Comparison of ENCODE assay signal across 21 mouse cellular contexts in genomic region chr7:96977209-96977608, GRCm38 (mm10).
"Had no signal": no experiment of that assay in that cellular context is flagged by ENCODE, and none has a peak within 500 bp of the region (broad histone marks: within the 10 kb centered on the region; RNA-seq: fewer than 3 reads in every experiment).

No protein-coding gene starts in this region.

- ATAC-seq: liver, postnatal 0 days; lung, postnatal 0 days; midbrain, embryonic 13.5 days; midbrain, embryonic 16.5 days had no signal

- DNase-seq: liver, postnatal 0 days; lung, adult 2 months; lung, postnatal 14 days; lung, postnatal 36 days; retina, postnatal 1 day; right cerebral cortex, adult 18-20 months; right cerebral cortex, postnatal 14 days; thymus, adult 2 months; thymus, postnatal 25 days; thymus, postnatal 4 days had no signal

- H3K36me3 ChIP-seq: lung, embryonic 15.5 days; midbrain, embryonic 13.5 days; neural tube, embryonic 13.5 days; neural tube, embryonic 15.5 days; stomach, embryonic 15.5 days had no signal

- H3K9ac ChIP-seq: liver, embryonic 15.5 days; liver, postnatal 0 days; lung, embryonic 15.5 days; midbrain, embryonic 13.5 days; neural tube, embryonic 13.5 days; neural tube, embryonic 15.5 days; stomach, embryonic 15.5 days had no signal

- H3K27me3 ChIP-seq: liver, embryonic 15.5 days; lung, embryonic 15.5 days; midbrain, embryonic 13.5 days; neural tube, embryonic 13.5 days; neural tube, embryonic 15.5 days; stomach, embryonic 15.5 days had no signal

- H3K9me3 ChIP-seq: liver, embryonic 15.5 days; lung, embryonic 15.5 days; midbrain, embryonic 10.5 days; midbrain, embryonic 13.5 days; neural tube, embryonic 13.5 days; neural tube, embryonic 15.5 days; stomach, embryonic 15.5 days had no signal

- H3K4me1 ChIP-seq: lung, embryonic 15.5 days; neural tube, embryonic 15.5 days; stomach, embryonic 15.5 days had no signal

- H3K4me3 ChIP-seq: liver, embryonic 15.5 days; lung, embryonic 15.5 days; midbrain, embryonic 10.5 days; midbrain, embryonic 13.5 days; myocyte; neural tube, embryonic 13.5 days; neural tube, embryonic 15.5 days; stomach, embryonic 15.5 days had no signal

- H3K27ac ChIP-seq: liver, embryonic 15.5 days; lung, embryonic 15.5 days; midbrain, embryonic 10.5 days; midbrain, embryonic 13.5 days; neural tube, embryonic 13.5 days; neural tube, embryonic 15.5 days; stomach, embryonic 15.5 days; stomach, postnatal 0 days had no signal

- H3K4me2 ChIP-seq: liver, embryonic 15.5 days; lung, embryonic 15.5 days; midbrain, embryonic 13.5 days; neural tube, embryonic 13.5 days; neural tube, embryonic 15.5 days; stomach, embryonic 15.5 days had no signal
